ENCODE assay signal across 19 mouse cellular contexts in genomic region chr12:81997497-81997896, GRCm38 (mm10).
"Had no signal": no experiment of that assay in that cellular context is flagged by ENCODE, and none has a peak within 500 bp of the region (broad histone marks: within the 10 kb centered on the region; RNA-seq: fewer than 3 reads in every experiment).

No protein-coding gene starts in this region.

- ATAC-seq: liver, embryonic 12.5 days; midbrain, embryonic 13.5 days; midbrain, embryonic 16.5 days had no signal

- H3K4me3 ChIP-seq: kidney, embryonic 15.5 days; limb, embryonic 10.5 days; limb, embryonic 13.5 days; liver, embryonic 12.5 days; liver, embryonic 15.5 days; lung, embryonic 15.5 days; midbrain, embryonic 10.5 days; midbrain, embryonic 13.5 days; myocyte had no signal

- H3K4me1 ChIP-seq: kidney, embryonic 15.5 days; limb, embryonic 10.5 days; limb, embryonic 13.5 days; liver, embryonic 12.5 days; liver, embryonic 15.5 days; lung, embryonic 15.5 days; midbrain, embryonic 13.5 days had no signal

- H3K27me3 ChIP-seq: kidney, embryonic 15.5 days; limb, embryonic 13.5 days; liver, embryonic 12.5 days; liver, embryonic 15.5 days; lung, embryonic 15.5 days; midbrain, embryonic 13.5 days had no signal

- H3K9me3 ChIP-seq: kidney, embryonic 15.5 days; limb, embryonic 10.5 days; limb, embryonic 13.5 days; liver, embryonic 12.5 days; liver, embryonic 15.5 days; lung, embryonic 15.5 days; midbrain, embryonic 10.5 days; midbrain, embryonic 13.5 days had no signal

- DNase-seq: kidney, adult 8-10 months; kidney, postnatal 10 days; kidney, postnatal 36 days; liver; lung, adult 18-20 months; lung, postnatal 10 days; lung, postnatal 4 days; thymus, postnatal 25 days had no signal

- H3K27ac ChIP-seq: kidney, embryonic 15.5 days; limb, embryonic 10.5 days; limb, embryonic 13.5 days; liver, embryonic 12.5 days; liver, embryonic 15.5 days; lung, embryonic 15.5 days; midbrain, embryonic 10.5 days; midbrain, embryonic 13.5 days; stomach, postnatal 0 days had no signal

- H3K9ac ChIP-seq: kidney, embryonic 15.5 days; limb, embryonic 13.5 days; liver, embryonic 12.5 days; liver, embryonic 15.5 days; lung, embryonic 15.5 days; midbrain, embryonic 13.5 days had no signal

- H3K4me2 ChIP-seq: kidney, embryonic 15.5 days; limb, embryonic 13.5 days; liver, embryonic 12.5 days; liver, embryonic 15.5 days; lung, embryonic 15.5 days; midbrain, embryonic 13.5 days had no signal
